ENCODE assay signal across 8 mouse cellular contexts in genomic region chr16:21694463-21695241, GRCm38 (mm10). TPM values are rescaled to one million over a fixed set of nuclear protein-coding genes. Genes with fewer than 3 reads are reported as not detected.
DNase-seq lines count a peak whose midpoint lies in the region; ATAC-seq and TF ChIP-seq lines count a peak whose summit lies in the region.

2510009E07Rik (minus strand) TSS chr16:21694665.

- H3K4me2 ChIP-seq in embryonic facial prominence, embryonic 12.5 days (replicated peaks), result peak within 1 kb of the TSS; percentile 90
- peak within 1 kb of the TSS; percentile 97 for H3K4me2 ChIP-seq in limb, embryonic 11.5 days (ENCODE audit: low read depth, severe bottlenecking)
- peak within 1 kb of the TSS; percentile 87 for H3K4me2 ChIP-seq in midbrain, embryonic 12.5 days (replicated peaks)

- 0 out of 2 replicates have a peak, but pooled peaks have one; percentile 10 for TF ChIP-seq EP300 in heart, adult 2 months (IDR thresholded peaks at IDR 0.05; ENCODE audit: insufficient read depth, low read depth, low read length)

- peak; percentile 94 for DNase-seq in adrenal gland, postnatal 36 days
- DNase-seq in heart, adult 2 months, result peak; percentile 91 to 93
- peak; percentile 84 to 85 for DNase-seq in kidney, adult 8-10 months
- DNase-seq in limb, embryonic 11.5 days (ENCODE audit: low spot score), result peak; percentile 87
- peak; percentile 3 for DNase-seq in spleen, adult 12 weeks (ENCODE audit: low spot score)
- DNase-seq in c-Kit-positive CD71-positive TER-119-positive erythroid progenitor cells, embryonic 14.5 days (ENCODE audit: low spot score), result no peak

- peaks cover 9% of the 10 kb centered on the region; the same call in 1 of the 2 replicates for H3K27me3 ChIP-seq in embryonic facial prominence, embryonic 12.5 days
- no peaks in the 10 kb centered on the region for H3K27me3 ChIP-seq in heart, adult 2 months (ENCODE audit: control insufficient read depth, insufficient read depth, low read length)
- H3K27me3 ChIP-seq in limb, embryonic 11.5 days (ENCODE audit: control insufficient read depth, insufficient read depth, low read length), result no peaks in the 10 kb centered on the region
- no peaks in the 10 kb centered on the region; the same call in 1 of the 2 replicates for H3K27me3 ChIP-seq in midbrain, embryonic 12.5 days

- H3K4me3 ChIP-seq in embryonic facial prominence, embryonic 12.5 days, result peak within 1 kb of the TSS; percentile 86
- peak within 1 kb of the TSS; percentile 96 for H3K4me3 ChIP-seq in heart, adult 2 months
- H3K4me3 ChIP-seq in limb, embryonic 11.5 days (ENCODE audit: low read depth, low read length), result peak within 1 kb of the TSS; percentile 76
- peak within 1 kb of the TSS; percentile 94 for H3K4me3 ChIP-seq in midbrain, embryonic 12.5 days

- H3K9me3 ChIP-seq in embryonic facial prominence, embryonic 12.5 days, result no peaks in the 10 kb centered on the region
- no peaks in the 10 kb centered on the region for H3K9me3 ChIP-seq in limb, embryonic 11.5 days (ENCODE audit: control insufficient read depth, low read length)
- H3K9me3 ChIP-seq in midbrain, embryonic 12.5 days, result 0 out of 2 replicates have a peak, but pooled peaks cover 3% of the 10 kb centered on the region

- H3K36me3 ChIP-seq in embryonic facial prominence, embryonic 12.5 days, result no peaks in the 10 kb centered on the region
- H3K36me3 ChIP-seq in heart, adult 2 months (ENCODE audit: control insufficient read depth, insufficient read depth, low read length), result no peaks in the 10 kb centered on the region; the same call in 1 of the 2 replicates
- H3K36me3 ChIP-seq in limb, embryonic 11.5 days (ENCODE audit: control insufficient read depth, insufficient read depth, low read length), result no peaks in the 10 kb centered on the region
- H3K36me3 ChIP-seq in midbrain, embryonic 12.5 days, result peaks cover 4% of the 10 kb centered on the region; the same call in 1 of the 2 replicates

- under 1% methylated on average over 54 of the region's 61 CpGs for WGBS in embryonic facial prominence, embryonic 12.5 days
- under 1% methylated on average over 57 of the region's 61 CpGs for WGBS in heart, adult 2 months
- 2% methylated on average over 61 of the region's 61 CpGs for WGBS in limb, embryonic 11.5 days
- WGBS in midbrain, embryonic 12.5 days, result 1% methylated on average over 53 of the region's 61 CpGs

- H3K27ac ChIP-seq in embryonic facial prominence, embryonic 12.5 days, result peak within 1 kb of the TSS; percentile 77
- H3K27ac ChIP-seq in heart, adult 2 months, result peak within 1 kb of the TSS; percentile 94
- H3K27ac ChIP-seq in limb, embryonic 11.5 days (replicated peaks; ENCODE audit: low read depth, low read length), result no peak within 1 kb of the TSS
- peak within 1 kb of the TSS; percentile 99 for H3K27ac ChIP-seq in midbrain, embryonic 12.5 days (replicated peaks)

- intact Hi-C loops in heart, adult 2 months (cut with DNase I), result loop anchor here (5.0 kb wide), 1 partner anchor 52 kb away; no protein-coding TSS in a partner anchor

- H3K9ac ChIP-seq in embryonic facial prominence, embryonic 12.5 days, result peak within 1 kb of the TSS; percentile 83
- peak within 1 kb of the TSS; percentile 85 for H3K9ac ChIP-seq in heart, adult 2 months (ENCODE audit: low read depth, low read length)
- H3K9ac ChIP-seq in limb, embryonic 11.5 days (ENCODE audit: low read length), result peak within 1 kb of the TSS; percentile 83
- peak within 1 kb of the TSS; percentile 97 for H3K9ac ChIP-seq in midbrain, embryonic 12.5 days (replicated peaks)

- 0 out of 2 replicates have a peak, but pooled peaks cover 3% of the 10 kb centered on the region for H3K4me1 ChIP-seq in embryonic facial prominence, embryonic 12.5 days
- H3K4me1 ChIP-seq in heart, adult 2 months (ENCODE audit: control insufficient read depth, insufficient read depth, low read length), result peaks cover 15% of the 10 kb centered on the region
- H3K4me1 ChIP-seq in limb, embryonic 11.5 days (ENCODE audit: control insufficient read depth, insufficient read depth, low read length), result no peaks in the 10 kb centered on the region
- peaks cover 40% of the 10 kb centered on the region for H3K4me1 ChIP-seq in midbrain, embryonic 12.5 days

- H3K79me2 ChIP-seq in heart, adult 2 months (replicated peaks; ENCODE audit: control insufficient read depth, insufficient read depth, low read length), result no peaks in the 10 kb centered on the region; the same call in 1 of the 2 replicates

- ATAC-seq in embryonic facial prominence, embryonic 12.5 days (ENCODE audit: insufficient number of reproducible peaks, insufficient read depth, low FRiP score, low TSS enrichment), result peak; percentile 84
- peak; percentile 88 for ATAC-seq in limb, embryonic 11.5 days (ENCODE audit: insufficient number of reproducible peaks, low FRiP score, low TSS enrichment, low read depth)
- peak; percentile 89 for ATAC-seq in midbrain, embryonic 12.5 days (ENCODE audit: low FRiP score, low read depth)

- peak; percentile 77 for TF ChIP-seq POLR2A in heart, adult 2 months (IDR thresholded peaks at IDR 0.05; ENCODE audit: insufficient read depth, low read depth, low read length)

- TF ChIP-seq CTCF in heart, adult 2 months (IDR thresholded peaks at IDR 0.05), result no peak

RNA-seq across cellular contexts. Expression of gene 2510009E07Rik, which starts in this region (rescaled TPM):
- 10 to 100 TPM; 18.0 to 19.5 TPM for total RNA-seq in adrenal gland, postnatal 36 days (2021)
- polyA plus RNA-seq in embryonic facial prominence, embryonic 12.5 days (2016; fragmentation: Nextera tagmentation; extraction: Ambion mirVana), result 27.0 and 27.5 TPM in 2 replicates
- total RNA-seq in heart, adult 2 months (2021), result 10 to 100 TPM; 23.8 to 25.2 TPM
- polyA plus RNA-seq in heart, adult 2 months (2012; rRNA removed), result 10.9 and 20.3 TPM in 2 replicates
- polyA plus RNA-seq in limb, embryonic 11.5 days (2014; fragmentation: Nextera tagmentation; extraction: Ambion mirVana), result 8.2 and 9.7 TPM in 2 replicates
- 144 and 150 TPM in 2 replicates for polyA plus RNA-seq in midbrain, embryonic 12.5 days (2016; fragmentation: Nextera tagmentation; extraction: Ambion mirVana)
